Mouse (Mus musculus) neutrophil, adult 65 days (primary cell): ENCODE results near the gene Glis2. TPM values are rescaled to one million over a fixed set of nuclear protein-coding genes. Genes with fewer than 3 reads are reported as not detected.

Experiments
- total RNA-seq: library from RNA; stranded (reverse); gene quantifications from 2 replicates; pipeline ENCODE4 v1.2.4, GENCODE M21; 2023

The Glis2 gene
- total RNA-seq, result 0.38 and 0.88 TPM in 2 replicates

GRCm38 (mm10) chr16:4593971-4594813 lies at the start of gene Glis2:
Glis2 (plus strand) TSS chr16:4594713.

GRCm38 (mm10) chr16:4559715-4560144 lies 34.8 kb upstream of the Glis2 start, which contains the start of gene Tfap4:
Tfap4 (minus strand) TSS chr16:4559854.

GRCm38 (mm10) chr16:4624481-4625110 lies 30.1 kb downstream of the Glis2 start, which contains the start of gene Pam16:
Pam16 (minus strand) TSS chr16:4624988.

GRCm38 (mm10) chr16:4639831-4640237 lies 45.3 kb downstream of the Glis2 start, which contains the start of the genes Vasn and Dnaja3:
Vasn (plus strand) TSS chr16:4639941.
Dnaja3 (plus strand) TSS chr16:4639989.

Other genes with a start within 250 kb of the Glis2 start
- gene Adcy9, start 174.2 kb upstream of the Glis2 start, total RNA-seq, result 7.2 and 12.5 TPM in 2 replicates
- gene Srl, start 52.9 kb upstream of the Glis2 start, total RNA-seq, result 0.41 and 0.64 TPM in 2 replicates
- gene Tfap4, start 34.9 kb upstream of the Glis2 start, total RNA-seq, result 6.7 and 8.5 TPM in 2 replicates
- gene Pam16, start 30.3 kb downstream of the Glis2 start, total RNA-seq, result 28.9 and 42.8 TPM in 2 replicates
- 0.32 TPM in 2 replicates for gene Vasn, start 45.2 kb downstream of the Glis2 start, total RNA-seq
- gene Dnaja3, start 45.3 kb downstream of the Glis2 start, total RNA-seq, result 6.0 TPM in 2 replicates
- gene Coro7, start 85.1 kb downstream of the Glis2 start, total RNA-seq, result 229 and 325 TPM in 2 replicates
- 12.3 and 12.5 TPM in 2 replicates for gene Nmral1, start 124.6 kb downstream of the Glis2 start, total RNA-seq
- 38.0 and 39.2 TPM in 2 replicates for gene Hmox2, start 131.6 kb downstream of the Glis2 start, total RNA-seq
- 17.8 and 20.7 TPM in 2 replicates for gene Cdip1, start 195.6 kb downstream of the Glis2 start, total RNA-seq
- gene 4930562C15Rik, start 240.7 kb downstream of the Glis2 start, total RNA-seq, result not detected in 2 replicates